Mouse (Mus musculus): ENCODE measurements around the gene H2afy.

H2afy gene

GRCm38 (mm10) chr13:56112496-56112895 is 23.7 kb downstream of the H2afy start:
- WGBS = 45% methylated on average over 4 of the region's 4 CpGs

DNA sequence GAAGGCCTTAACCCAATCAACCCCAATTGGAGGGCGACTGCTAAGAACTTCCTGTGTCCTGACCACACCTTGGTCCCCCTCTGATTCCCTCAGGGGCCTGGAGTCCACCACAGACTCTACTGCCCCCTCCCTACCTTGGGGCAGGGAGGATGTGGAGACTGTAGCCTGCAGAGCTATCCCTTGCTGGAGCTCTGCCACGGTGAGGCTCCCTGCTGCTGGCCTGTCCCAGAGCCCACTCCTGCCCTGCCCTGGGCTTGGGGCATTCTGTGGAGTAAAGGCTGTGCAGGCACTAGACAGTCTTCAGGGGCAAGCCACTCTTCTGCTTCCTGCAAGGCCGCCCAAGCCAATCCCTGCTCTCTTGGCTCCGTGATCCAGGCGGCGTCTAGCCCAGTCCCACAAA is 24.6 kb downstream of the H2afy start:
- 76% methylated on average over 6 of the region's 6 CpGs for WGBS

- WGBS = 77% methylated on average over 19 of the region's 19 CpGs
Observed at GRCm38 (mm10) chr13:56110694-56111531, 25.2 kb downstream of the H2afy start.

GRCm38 (mm10) chr13:56109703-56110102 is 26.5 kb downstream of the H2afy start:
- 83% methylated on average over 4 of the region's 4 CpGs for WGBS

- WGBS = 66% methylated on average over 17 of the region's 17 CpGs
Observed at GRCm38 (mm10) chr13:56108849-56109519, 27.2 kb downstream of the H2afy start.

- 61% methylated on average over 6 of the region's 6 CpGs for WGBS
Observed at GRCm38 (mm10) chr13:56104971-56105391, 31.2 kb downstream of the H2afy start.

DNA sequence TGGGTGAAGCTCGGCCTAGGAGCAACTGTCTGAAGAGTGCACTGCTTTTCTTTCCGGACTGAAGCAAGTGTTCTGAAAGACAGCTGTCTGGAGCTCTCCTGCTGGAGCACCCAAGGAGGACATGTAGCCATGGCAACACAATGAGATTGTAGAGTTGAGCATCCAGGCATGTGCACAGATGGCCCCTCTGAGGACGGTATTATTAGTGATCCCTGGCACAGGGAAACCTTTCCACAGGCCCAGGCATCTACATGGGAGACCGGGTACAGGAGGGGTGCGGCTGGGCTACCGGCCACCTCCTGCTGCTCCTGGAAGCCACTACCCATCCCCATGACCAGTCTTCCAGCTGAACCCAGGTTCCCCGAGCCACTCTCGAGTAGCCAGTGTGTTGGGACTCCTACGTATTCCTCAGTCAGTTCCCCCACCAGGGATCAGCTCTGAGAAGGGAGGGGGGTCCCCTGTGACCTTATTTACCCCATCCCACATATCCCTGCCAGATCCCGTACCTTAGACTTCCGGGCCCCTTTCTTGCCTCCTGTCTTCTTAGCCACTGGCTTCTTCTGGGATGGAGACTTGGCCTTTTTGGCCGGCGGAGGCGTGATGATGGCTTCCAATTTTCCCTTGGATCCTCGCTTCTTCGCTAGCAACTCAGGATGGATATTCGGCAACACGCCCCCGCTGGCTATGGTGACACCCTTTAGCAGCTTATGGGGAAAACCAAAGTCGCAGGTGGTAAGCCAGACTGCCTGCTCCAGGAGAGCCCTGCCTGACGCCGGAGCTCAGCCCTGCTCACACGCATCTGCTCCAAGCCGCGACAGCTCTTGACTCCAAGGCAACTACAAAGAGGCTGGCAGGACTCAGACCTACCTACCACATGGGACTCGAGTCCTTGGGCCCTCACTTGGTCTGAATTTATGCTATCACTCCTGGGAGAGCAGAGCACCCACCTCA is 32.1 kb downstream of the H2afy start:
- 74% methylated on average over 26 of the region's 26 CpGs for WGBS

DNA sequence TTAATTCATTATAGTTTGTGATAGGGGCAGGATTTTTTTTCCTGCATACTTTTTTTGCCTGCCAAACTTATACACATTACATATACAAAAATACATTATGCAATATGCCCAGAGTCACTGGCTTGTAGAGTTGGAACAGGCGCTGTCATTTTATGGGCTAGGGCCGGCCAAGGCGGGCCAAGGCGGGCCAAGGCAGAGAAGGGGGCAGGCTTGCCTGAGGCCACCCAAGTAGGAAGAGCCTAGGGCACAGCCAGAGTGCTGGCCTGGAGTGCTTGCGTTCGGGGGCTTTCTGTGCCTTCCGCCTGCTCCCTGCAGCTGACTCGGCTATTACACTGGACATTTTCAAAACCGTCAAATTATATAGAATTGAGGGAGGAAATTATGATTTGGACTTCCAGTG is 34.0 kb downstream of the H2afy start:
- WGBS = 83% methylated on average over 9 of the region's 9 CpGs

GRCm38 (mm10) chr13:56095601-56096195 is 40.5 kb downstream of the H2afy start:
- WGBS = 71% methylated on average over 18 of the region's 18 CpGs

DNA sequence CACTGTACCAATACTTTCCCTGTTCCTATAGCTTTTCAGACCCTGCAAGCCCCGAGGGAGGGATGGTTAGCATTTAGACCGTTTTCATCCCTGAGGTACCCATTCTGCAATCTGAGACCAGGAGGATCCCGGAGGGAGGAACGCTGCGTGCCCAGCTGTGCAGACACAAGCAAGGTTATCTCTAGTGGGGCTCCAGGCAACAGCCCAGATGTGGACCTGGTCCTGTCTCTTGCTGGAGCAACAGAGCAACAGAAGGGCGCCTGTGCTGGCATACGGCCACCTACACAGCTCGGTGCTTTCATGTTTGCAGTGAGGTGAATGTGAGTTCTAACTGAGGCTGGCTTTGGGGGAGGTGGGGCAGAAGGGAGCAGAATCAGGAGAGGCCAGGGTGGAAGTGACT is 41.6 kb downstream of the H2afy start:
- 66% methylated on average over 8 of the region's 8 CpGs for WGBS

DNA sequence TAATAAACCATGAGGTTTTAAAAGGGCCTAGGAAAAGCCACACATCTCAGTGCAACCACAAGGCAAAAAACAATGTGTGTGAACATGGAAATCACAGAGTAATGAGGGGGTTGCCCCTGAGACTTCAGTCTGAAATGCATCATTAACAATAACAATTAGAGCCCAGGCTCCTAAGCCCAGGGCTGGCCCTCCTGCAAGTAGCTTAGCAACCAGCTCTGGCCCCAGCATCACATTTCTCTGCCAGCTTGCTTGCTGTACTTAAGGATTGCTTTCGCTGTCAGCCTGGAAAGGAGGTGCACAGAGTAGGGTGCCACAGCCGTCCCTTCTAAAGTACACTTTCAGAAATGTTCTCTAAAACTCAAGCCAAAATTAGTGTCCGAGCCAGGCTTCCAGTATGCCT is 42.5 kb downstream of the H2afy start:
- WGBS = 56% methylated on average over 3 of the region's 3 CpGs

- WGBS = 48% methylated on average over 5 of the region's 5 CpGs
Observed at GRCm38 (mm10) chr13:56092606-56093005, 43.6 kb downstream of the H2afy start.

GRCm38 (mm10) chr13:56090597-56090996 is 45.6 kb downstream of the H2afy start:
- 84% methylated on average over 2 of the region's 2 CpGs for WGBS

GRCm38 (mm10) chr13:56088602-56089001 is 47.6 kb downstream of the H2afy start:
- 43% methylated on average over 13 of the region's 13 CpGs for WGBS

GRCm38 (mm10) chr13:56087936-56088335 is 48.2 kb downstream of the H2afy start:
- 90% methylated on average over 19 of the region's 19 CpGs for WGBS

DNA sequence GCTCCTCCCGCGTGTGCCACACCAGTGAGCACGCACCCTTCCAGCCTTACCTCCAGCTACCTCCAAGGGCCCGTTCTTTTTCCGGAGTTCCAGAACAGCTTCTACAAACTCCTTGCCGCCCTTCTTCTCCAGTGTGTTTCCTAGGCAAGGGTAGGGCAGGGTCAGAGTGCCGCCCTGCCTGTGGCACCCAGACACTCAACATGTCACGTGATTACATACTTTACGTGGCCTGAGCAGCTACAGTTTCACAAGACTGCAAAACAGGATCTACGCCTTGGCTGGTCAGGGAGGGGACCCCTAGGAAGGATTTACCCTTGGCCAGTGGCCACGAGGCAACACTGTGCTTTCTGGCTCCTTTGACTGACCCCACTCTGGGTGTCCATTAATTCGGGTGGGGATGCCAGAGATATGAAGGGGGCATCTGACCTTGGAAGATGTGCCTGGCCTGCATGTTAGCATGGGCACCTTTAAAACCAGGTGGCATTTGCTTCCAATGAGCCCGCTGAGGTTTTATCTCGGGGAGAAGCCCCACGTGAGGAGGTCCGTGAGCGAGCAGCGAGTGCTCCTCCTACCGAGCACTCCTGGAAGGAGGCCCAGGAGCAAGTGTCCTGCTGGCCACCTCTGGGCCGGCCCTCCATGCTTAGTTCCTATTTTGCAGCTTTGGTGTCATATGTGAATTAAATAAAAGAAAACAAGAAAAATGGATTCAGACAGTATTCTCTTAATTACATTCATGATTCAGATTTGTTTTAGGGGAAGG is 51.8 kb downstream of the H2afy start:
- 86% methylated on average over 20 of the region's 20 CpGs for WGBS

DNA sequence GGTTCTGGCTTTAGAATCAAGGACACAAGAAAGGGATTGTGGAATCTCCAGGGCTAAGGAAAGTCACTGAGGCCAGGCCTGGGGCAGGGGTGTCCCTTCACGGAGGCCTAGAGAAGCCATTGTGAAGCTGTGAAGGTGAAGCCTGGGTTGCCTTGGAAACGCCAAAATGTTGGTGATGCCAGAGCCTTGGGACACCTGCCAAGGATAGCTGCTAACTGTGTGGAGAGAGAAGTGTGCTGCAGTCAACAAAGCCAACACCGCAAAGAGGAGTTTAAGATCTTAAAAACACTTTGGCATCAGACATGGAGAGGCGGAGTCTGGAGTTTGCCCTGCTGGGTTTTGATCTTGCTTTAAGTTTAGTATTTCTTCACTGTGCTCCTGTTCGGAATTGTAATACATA is 54.5 kb downstream of the H2afy start:
- WGBS = 50% methylated on average over 5 of the region's 5 CpGs

GRCm38 (mm10) chr13:56079616-56080015 is 56.5 kb downstream of the H2afy start:
- WGBS = 87% methylated on average over 2 of the region's 2 CpGs

DNA sequence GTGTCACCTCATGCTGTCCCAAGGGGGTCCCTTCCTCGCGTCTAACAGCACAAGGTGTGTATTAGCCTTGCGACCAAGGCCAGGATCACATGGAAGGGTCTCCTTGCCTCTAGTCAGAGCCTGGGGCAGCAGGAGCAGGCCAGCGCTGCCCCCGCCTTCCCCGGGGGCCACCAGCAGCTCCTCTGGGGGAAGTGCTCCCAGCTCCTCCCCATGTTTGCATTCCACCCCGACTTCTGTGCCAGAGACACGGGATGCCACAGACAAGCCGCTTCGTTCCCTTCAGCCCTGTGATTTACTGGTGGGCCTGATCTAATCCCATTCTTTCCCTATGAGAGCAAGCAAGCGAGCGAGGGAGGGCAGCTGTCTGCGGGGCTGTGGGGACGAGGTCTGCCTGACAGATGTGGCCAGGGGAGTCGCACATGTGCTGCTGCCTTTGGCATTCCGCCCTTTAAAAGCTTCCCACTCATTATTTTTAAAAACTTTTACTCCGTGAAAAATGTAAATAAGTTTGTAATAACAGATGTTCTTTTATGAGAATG is 57.4 kb downstream of the H2afy start:
- WGBS = 80% methylated on average over 17 of the region's 17 CpGs

DNA sequence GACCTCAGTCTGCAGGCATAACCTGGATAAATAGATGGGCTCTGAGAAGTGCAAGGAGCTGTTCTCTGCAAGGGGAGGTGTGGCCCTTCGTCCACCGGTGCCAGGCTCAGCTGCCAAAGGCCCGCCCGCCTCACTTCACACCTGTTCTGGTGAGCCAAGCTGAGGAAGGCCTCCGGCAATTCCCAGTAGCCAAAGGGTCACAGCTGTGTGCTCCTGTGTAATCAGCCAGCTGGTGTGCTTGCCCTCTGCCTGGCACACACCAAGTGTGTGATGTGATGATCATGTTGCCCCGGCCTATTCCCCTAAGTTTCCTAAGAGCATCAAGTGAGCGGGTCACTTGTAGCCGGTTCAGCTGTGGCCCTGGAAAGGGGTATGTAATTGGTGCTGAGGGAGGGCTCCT is 60.2 kb downstream of the H2afy start:
- 85% methylated on average over 8 of the region's 8 CpGs for WGBS

DNA sequence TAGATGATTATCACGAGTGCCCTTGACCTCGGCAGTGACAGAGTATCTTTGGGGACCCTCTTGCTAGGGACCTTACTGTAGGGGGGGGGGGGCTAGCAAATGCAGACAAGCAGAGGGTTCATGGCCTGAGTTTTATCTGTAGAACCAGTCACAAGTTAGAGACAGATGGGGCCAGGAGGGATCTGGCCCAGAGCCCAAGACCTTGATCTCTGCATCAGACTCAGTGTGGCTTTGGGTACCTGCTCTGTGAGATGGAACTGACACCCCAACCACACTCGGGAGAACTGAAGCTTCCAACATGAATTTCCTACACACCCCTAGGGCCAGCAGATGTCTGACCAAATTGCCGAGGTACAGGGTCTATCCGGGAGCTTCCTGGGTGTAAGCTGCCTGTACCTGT is 63.0 kb downstream of the H2afy start:
- WGBS = 87% methylated on average over 5 of the region's 5 CpGs

All from cerebral cortex, adult 2 months (tissue).